8 mouse cellular contexts compared by ENCODE assay signal in genomic region chr17:7925413-7926160, GRCm38 (mm10). TPM values are rescaled to one million over a fixed set of nuclear protein-coding genes. Genes with fewer than 3 reads are reported as not detected.
DNase-seq lines count a peak whose midpoint lies in the region; ATAC-seq and TF ChIP-seq lines count a peak whose summit lies in the region.
"Had no signal": no experiment of that assay in that cellular context is flagged by ENCODE, and none has a peak within 500 bp of the region (broad histone marks: within the 10 kb centered on the region; RNA-seq: fewer than 3 reads in every experiment).

TSS of gene Tagap (plus strand) at chr17:7926000.

- no peaks in the 10 kb centered on the region for H3K36me3 ChIP-seq in intestine, postnatal 0 days (ENCODE audit: control insufficient read depth, insufficient read depth)
- H3K36me3 ChIP-seq in forebrain, embryonic 13.5 days (ENCODE audit: poor library complexity, severe bottlenecking), result no peaks in the 10 kb centered on the region

- 44% methylated on average over 13 of the region's 13 CpGs for WGBS in intestine, postnatal 0 days
- 74% methylated on average over 13 of the region's 13 CpGs for WGBS in forebrain, embryonic 13.5 days

- H3K9ac ChIP-seq in intestine, postnatal 0 days (ENCODE audit: low read depth, low read length), result no peak within 1 kb of the TSS
- no peak within 1 kb of the TSS for H3K9ac ChIP-seq in forebrain, embryonic 13.5 days

- 0 out of 2 replicates have a peak within 1 kb of the TSS, but pooled peaks have one; percentile 13 for H3K4me2 ChIP-seq in intestine, postnatal 0 days (replicated peaks; ENCODE audit: low read depth)
- H3K4me2 ChIP-seq in forebrain, embryonic 13.5 days, result no peak within 1 kb of the TSS

- no peak within 1 kb of the TSS for H3K4me3 ChIP-seq in intestine, postnatal 0 days (ENCODE audit: low read depth, low read length)
- H3K4me3 ChIP-seq in forebrain, embryonic 13.5 days, result no peak within 1 kb of the TSS

- no peak for ATAC-seq in intestine, postnatal 0 days
- ATAC-seq in forebrain, embryonic 13.5 days, result no peak

- no peaks in the 10 kb centered on the region for H3K27me3 ChIP-seq in intestine, postnatal 0 days (replicated peaks; ENCODE audit: control insufficient read depth, insufficient read depth, low read length)
- no peaks in the 10 kb centered on the region for H3K27me3 ChIP-seq in forebrain, embryonic 13.5 days

- no peaks in the 10 kb centered on the region for H3K4me1 ChIP-seq in intestine, postnatal 0 days (replicated peaks; ENCODE audit: control insufficient read depth, insufficient read depth, low read length)
- H3K4me1 ChIP-seq in forebrain, embryonic 13.5 days, result no peaks in the 10 kb centered on the region

- H3K27ac ChIP-seq in intestine, postnatal 0 days (ENCODE audit: low read depth, low read length), result no peak within 1 kb of the TSS
- no peak within 1 kb of the TSS for H3K27ac ChIP-seq in forebrain, embryonic 13.5 days

- TF ChIP-seq CTCF in intestine, postnatal 0 days (IDR thresholded peaks at IDR 0.05; ENCODE audit: low read depth), result no peak

- no peaks in the 10 kb centered on the region for H3K9me3 ChIP-seq in intestine, postnatal 0 days (ENCODE audit: control insufficient read depth)
- no peaks in the 10 kb centered on the region for H3K9me3 ChIP-seq in forebrain, embryonic 13.5 days (replicated peaks)

- DNase-seq in thymus, adult 18-20 months, result peak; percentile 23 to 38
- DNase-seq in thymus, postnatal 10 days (ENCODE audit: low spot score in 2 of 2), result no peak
- DNase-seq in naive thymus-derived CD4-positive, alpha-beta T cell, adult 2 months (ENCODE audit: low read depth), result peak; percentile 86
- no peak for DNase-seq in frontal cortex, adult 2 months (ENCODE audit: extremely low spot score in 1 of 2, low spot score in 1 of 2)
- DNase-seq in layer of hippocampus, postnatal 25 days (ENCODE audit: extremely low spot score in 1 of 2, low spot score in 1 of 2), result no peak
- DNase-seq: adrenal gland, postnatal 36 days had no signal

RNA-seq across cellular contexts. Expression of gene Tagap, which starts in this region (rescaled TPM):
- 0.80 and 1.2 TPM in 2 replicates for polyA plus RNA-seq in intestine, postnatal 0 days (2015; fragmentation: Nextera tagmentation; extraction: Ambion mirVana)
- polyA plus RNA-seq in forebrain, embryonic 13.5 days (2015; fragmentation: Nextera tagmentation; extraction: Ambion mirVana), result 0.40 and 0.45 TPM in 2 replicates
- polyA plus RNA-seq in frontal cortex, adult 2 months (2012; rRNA removed), result 0.65 and 0.78 TPM in 2 replicates
- 1 to 10 TPM; 4.3 to 5.6 TPM for total RNA-seq in layer of hippocampus, postnatal 25 days (2021)

Comparison
In these comparisons a context has a peak if more than half of its experiments do, and no peak if none do; other contexts are left out.
1. DNase-seq: peak in thymus, adult 18-20 months (2 of 2) and naive thymus-derived CD4-positive, alpha-beta T cell, adult 2 months (single experiment); none in thymus, postnatal 10 days (0 of 2), frontal cortex, adult 2 months (0 of 2) and layer of hippocampus, postnatal 25 days (0 of 2).